Mouse (Mus musculus) embryonic facial prominence, embryonic 15.5 days (tissue): ENCODE measurements around the gene Ak2. TPM values are rescaled to one million over a fixed set of nuclear protein-coding genes. Genes with fewer than 3 reads are reported as not detected.

Experiments
- ATAC-seq: fragments of 200-750 bp; cut with Nextera tagmentation; 2 replicates; pipeline ENCODE4 v1.8.0; 2017; ENCODE audit warnings: low read depth, moderate TSS enrichment; ENCODE audit not compliant: insufficient number of reproducible peaks, low FRiP score, low TSS enrichment
- H3K27ac ChIP-seq: fragments of 300-500 bp; sonication (generic); replicated peaks from 2 replicates; pipeline ENCODE4 v1.5.1; 2015; ENCODE audit warnings: mild to moderate bottlenecking, inconsistent platforms
- H3K27me3 ChIP-seq: fragments of 300-500 bp; sonication (generic); 2 replicates; pipeline ENCODE4 v1.6.1; 2015; ENCODE audit warnings: inconsistent platforms
- H3K36me3 ChIP-seq: fragments of 300-500 bp; sonication (generic); 2 replicates; pipeline ENCODE4 v1.6.1; 2015; ENCODE audit warnings: mild to moderate bottlenecking, inconsistent platforms
- H3K4me1 ChIP-seq: fragments of 300-500 bp; sonication (generic); 2 replicates; pipeline ENCODE4 v1.6.1; 2015; ENCODE audit warnings: inconsistent platforms
- H3K4me2 ChIP-seq: fragments of 300-500 bp; sonication (generic); replicated peaks from 2 replicates; pipeline ENCODE4 v1.6.1; 2015; ENCODE audit warnings: mild to moderate bottlenecking, inconsistent platforms
- H3K4me3 ChIP-seq: fragments of 300-500 bp; sonication (generic); replicated peaks from 2 replicates; pipeline ENCODE4 v1.5.1; 2015; ENCODE audit warnings: mild to moderate bottlenecking, inconsistent platforms
- H3K9ac ChIP-seq: fragments of 300-500 bp; sonication (generic); 2 replicates; pipeline ENCODE4 v1.6.1; 2015; ENCODE audit warnings: inconsistent platforms
- H3K9me3 ChIP-seq: fragments of 300-500 bp; sonication (generic); replicated peaks from 2 replicates; pipeline ENCODE4 v1.6.1; 2016; ENCODE audit warnings: inconsistent platforms
- WGBS: fragments of 180-500 bp; shearing (Covaris S2); methylation state at CpG from one replicate; pipeline ENCODE4 v1.1.7; 2015; 5-methylcytosine and 5-hydroxymethylcytosine counted together
- polyA plus RNA-seq: library from polyadenylated mRNA; unstranded; fragments of >200 nt; fragmentation: Nextera tagmentation; extraction: Ambion mirVana; gene quantifications from 2 replicates; pipeline ENCODE4 v1.2.1, GENCODE M21; 2015

Ak2 gene
- 196 and 203 TPM in 2 replicates for polyA plus RNA-seq

GRCm38 (mm10) chr4:128991500-128992008 is at the start of gene Ak2:
Ak2 (plus strand) TSS chr4:128991958.
- WGBS: 87% methylated on average over 9 of the region's 9 CpGs
- peaks cover 14% of the 10 kb centered on the region for H3K4me1 ChIP-seq
- H3K27ac ChIP-seq: peak within 1 kb of the TSS; percentile 48; the same call in 1 of the 2 replicates
- H3K27me3 ChIP-seq: no peaks in the 10 kb centered on the region
- peak within 1 kb of the TSS; percentile 92 for H3K4me3 ChIP-seq
- no peak within 1 kb of the TSS for H3K9ac ChIP-seq
- no peak for ATAC-seq
- H3K4me2 ChIP-seq: peak within 1 kb of the TSS; percentile 78
- 0 out of 2 replicates have a peak, but pooled peaks cover 4% of the 10 kb centered on the region for H3K36me3 ChIP-seq
- H3K9me3 ChIP-seq: no peaks in the 10 kb centered on the region

GRCm38 (mm10) chr4:128942346-128942745 is 49.4 kb upstream of the Ak2 start:
- H3K4me3 ChIP-seq: no peak overlapping the region
- H3K27me3 ChIP-seq: no peaks in the 10 kb centered on the region
- H3K4me1 ChIP-seq: peaks cover 2% of the 10 kb centered on the region
- no peak overlapping the region for H3K27ac ChIP-seq
- H3K36me3 ChIP-seq: 0 out of 2 replicates have a peak, but pooled peaks cover 3% of the 10 kb centered on the region
- no peak for ATAC-seq
- WGBS: 52% methylated on average over 3 of the region's 3 CpGs
- no peak overlapping the region for H3K4me2 ChIP-seq
- H3K9ac ChIP-seq: no peak overlapping the region
- no peaks in the 10 kb centered on the region for H3K9me3 ChIP-seq

GRCm38 (mm10) chr4:128946736-128947135 is 45.0 kb upstream of the Ak2 start:
- Histone ChIP-seq H3K4me1 (peaks cover 22% of the 10 kb centered on the region), H3K4me2 (no peak overlapping the region), H3K36me3 (0 out of 2 replicates have a peak, but pooled peaks cover 3% of the 10 kb centered on the region), H3K27me3 (no peaks in the 10 kb centered on the region), H3K9ac (no peak overlapping the region), H3K4me3 (no peak overlapping the region), H3K27ac (no peak overlapping the region), H3K9me3 (no peaks in the 10 kb centered on the region)
- 79% methylated on average over 9 of the region's 9 CpGs for WGBS
- ATAC-seq: no peak

DNA sequence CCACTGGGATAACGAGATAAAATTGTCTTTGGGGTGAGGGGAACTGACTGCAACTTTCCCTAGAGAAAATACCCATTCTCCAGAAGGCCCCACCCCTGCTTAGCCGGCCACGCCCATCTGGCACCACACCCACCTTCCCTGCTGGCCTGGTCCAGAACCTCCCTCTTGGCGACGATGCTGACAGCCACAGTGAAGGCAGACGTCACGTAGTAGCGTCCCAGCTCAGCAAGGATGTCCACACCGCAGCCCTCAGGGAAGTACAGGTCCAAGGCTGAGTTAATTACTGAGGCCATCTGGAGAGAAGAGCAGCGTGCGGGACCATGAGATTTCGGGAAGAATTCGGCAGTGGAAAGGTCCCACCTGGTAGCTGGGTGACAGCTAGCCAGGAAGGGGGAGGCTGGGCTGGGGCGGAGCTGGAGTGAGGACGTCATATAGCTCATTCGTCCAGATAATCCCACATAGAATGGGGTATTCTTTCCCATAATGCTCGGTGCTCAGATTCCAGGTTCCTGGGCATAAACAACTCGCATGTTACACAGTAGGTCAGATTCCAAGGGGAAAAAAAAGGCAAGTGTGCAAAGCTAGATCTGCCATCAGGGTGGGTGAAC is 44.3 kb upstream of the Ak2 start:
- 17% methylated on average over 18 of the region's 18 CpGs for WGBS
- no peak for ATAC-seq

GRCm38 (mm10) chr4:128948137-128948674 is 43.6 kb upstream of the Ak2 start:
- H3K9me3 ChIP-seq: no peaks in the 10 kb centered on the region
- H3K4me2 ChIP-seq: no peak overlapping the region
- H3K4me3 ChIP-seq: no peak overlapping the region
- H3K9ac ChIP-seq: no peak overlapping the region
- 0 out of 2 replicates have a peak, but pooled peaks cover 3% of the 10 kb centered on the region for H3K36me3 ChIP-seq
- no peaks in the 10 kb centered on the region for H3K27me3 ChIP-seq
- no peak for ATAC-seq
- H3K27ac ChIP-seq: no peak overlapping the region
- peaks cover 22% of the 10 kb centered on the region for H3K4me1 ChIP-seq
- 30% methylated on average over 6 of the region's 6 CpGs for WGBS

More for the DNA sequence above, 44.3 kb upstream of the Ak2 start:
- Histone ChIP-seq H3K9me3 (no peaks in the 10 kb centered on the region), H3K27ac (no peak overlapping the region), H3K36me3 (0 out of 2 replicates have a peak, but pooled peaks cover 3% of the 10 kb centered on the region), H3K27me3 (no peaks in the 10 kb centered on the region), H3K4me3 (no peak overlapping the region), H3K4me2 (peak overlapping the region; percentile 15; the same call in 1 of the 2 replicates), H3K4me1 (peaks cover 22% of the 10 kb centered on the region), H3K9ac (no peak overlapping the region)

- H3K9ac ChIP-seq: no peak overlapping the region
- ATAC-seq: no peak
- no peaks in the 10 kb centered on the region for H3K9me3 ChIP-seq
- H3K4me2 ChIP-seq: no peak overlapping the region
- no peak overlapping the region for H3K27ac ChIP-seq
- H3K4me1 ChIP-seq: peaks cover 22% of the 10 kb centered on the region
- 32% methylated on average over 15 of the region's 15 CpGs for WGBS
- H3K4me3 ChIP-seq: no peak overlapping the region
- H3K36me3 ChIP-seq: no peaks in the 10 kb centered on the region
- no peaks in the 10 kb centered on the region for H3K27me3 ChIP-seq
Measured at GRCm38 (mm10) chr4:128949470-128950005, 42.2 kb upstream of the Ak2 start.

DNA sequence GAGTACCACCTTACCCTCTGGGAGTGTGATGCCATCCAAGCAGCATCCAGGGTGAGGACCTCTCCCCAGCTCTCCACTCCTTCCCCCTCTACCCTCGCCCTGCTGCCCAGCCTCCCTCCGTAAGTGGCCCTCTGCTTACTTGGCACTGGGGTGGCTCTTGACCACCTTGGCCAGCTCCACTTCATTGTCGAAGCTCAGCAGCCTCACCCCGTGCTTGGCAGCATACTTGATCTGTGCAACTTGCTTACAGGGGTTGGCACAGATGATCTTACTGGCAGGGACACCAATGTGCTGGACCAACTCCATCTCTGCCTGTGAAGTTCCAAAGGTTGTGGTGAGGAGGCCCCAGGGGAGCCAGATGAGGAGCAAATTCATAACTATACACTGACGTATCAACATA is 41.3 kb upstream of the Ak2 start:
- H3K27ac ChIP-seq: no peak overlapping the region
- WGBS: 65% methylated on average over 5 of the region's 5 CpGs
- no peaks in the 10 kb centered on the region for H3K9me3 ChIP-seq
- no peaks in the 10 kb centered on the region for H3K27me3 ChIP-seq
- H3K4me2 ChIP-seq: no peak overlapping the region
- H3K4me1 ChIP-seq: peaks cover 22% of the 10 kb centered on the region
- H3K4me3 ChIP-seq: no peak overlapping the region
- 0 out of 2 replicates have a peak, but pooled peaks cover 3% of the 10 kb centered on the region for H3K36me3 ChIP-seq
- no peak overlapping the region for H3K9ac ChIP-seq
- no peak for ATAC-seq

DNA sequence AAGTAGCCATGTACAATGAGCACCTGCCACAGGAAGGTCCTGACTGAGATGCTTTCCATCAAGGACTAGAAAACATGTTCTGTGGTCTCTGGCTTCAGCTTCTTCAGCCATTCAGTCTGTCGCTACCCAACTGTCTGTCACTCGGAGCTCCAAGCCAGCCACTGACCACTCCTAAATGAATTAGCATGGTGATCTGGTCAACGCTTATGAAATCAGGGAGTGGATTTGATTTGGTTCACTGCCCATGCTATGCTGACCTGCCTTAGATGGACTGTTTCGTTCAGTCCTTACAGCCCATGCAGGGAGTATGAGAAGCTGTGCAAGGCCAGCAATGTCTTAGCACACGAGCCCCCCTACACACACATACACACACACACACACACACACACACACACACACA is 37.9 kb upstream of the Ak2 start:
- 95% methylated on average over 5 of the region's 5 CpGs for WGBS
- 0 out of 2 replicates have a peak, but pooled peaks cover 5% of the 10 kb centered on the region for H3K36me3 ChIP-seq
- no peak overlapping the region for H3K4me3 ChIP-seq
- H3K9me3 ChIP-seq: no peaks in the 10 kb centered on the region
- ATAC-seq: no peak
- H3K4me2 ChIP-seq: no peak overlapping the region
- peaks cover 34% of the 10 kb centered on the region for H3K4me1 ChIP-seq
- H3K27me3 ChIP-seq: no peaks in the 10 kb centered on the region
- no peak overlapping the region for H3K9ac ChIP-seq
- no peak overlapping the region for H3K27ac ChIP-seq

DNA sequence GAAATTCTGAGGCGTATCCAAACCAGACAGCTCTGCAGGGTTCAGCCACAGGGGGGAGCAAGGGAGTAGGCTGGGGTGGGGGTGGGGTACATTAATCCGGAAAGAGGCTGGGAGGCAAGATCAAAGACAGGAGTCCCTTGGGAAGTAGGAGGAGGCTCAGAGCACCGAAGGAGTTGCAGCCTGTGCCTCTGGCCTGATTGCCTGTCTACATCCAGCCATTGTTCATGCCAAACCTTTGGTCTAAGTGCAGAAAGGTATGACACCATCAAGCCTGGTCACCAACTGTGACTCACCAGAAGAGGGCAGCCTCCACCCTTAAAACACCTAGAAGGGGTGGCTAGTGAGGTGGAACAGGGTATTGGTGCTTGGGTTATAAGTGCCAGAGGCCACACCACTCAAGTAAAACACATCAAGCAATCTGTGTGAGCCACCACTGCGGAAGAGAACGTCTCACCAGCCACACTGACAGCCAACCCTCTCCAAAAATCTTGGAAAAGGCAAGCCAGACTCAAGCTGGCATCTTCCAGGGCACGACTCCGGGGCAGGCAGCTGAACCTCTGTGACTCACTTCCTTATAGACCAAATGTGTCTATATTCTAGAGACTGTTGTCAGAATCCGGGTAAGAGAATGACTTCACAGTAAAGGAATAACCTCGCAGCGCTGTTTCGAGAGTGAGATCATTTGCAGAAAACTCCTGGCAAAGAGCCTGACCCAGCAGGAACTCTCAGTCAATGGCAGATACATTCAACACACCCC is 34.4 kb upstream of the Ak2 start:
- no peaks in the 10 kb centered on the region for H3K27me3 ChIP-seq
- 0 out of 2 replicates have a peak, but pooled peaks cover 5% of the 10 kb centered on the region for H3K36me3 ChIP-seq
- H3K27ac ChIP-seq: peak overlapping the region; percentile 67; the same call in 1 of the 2 replicates
- H3K4me2 ChIP-seq: no peak overlapping the region
- 0 out of 2 replicates have a peak, but pooled peaks have one; percentile 22 for ATAC-seq
- no peak overlapping the region for H3K4me3 ChIP-seq
- H3K9ac ChIP-seq: no peak overlapping the region
- no peaks in the 10 kb centered on the region for H3K9me3 ChIP-seq
- 40% methylated on average over 11 of the region's 11 CpGs for WGBS
- peaks cover 47% of the 10 kb centered on the region for H3K4me1 ChIP-seq

GRCm38 (mm10) chr4:128958156-128958555 is 33.6 kb upstream of the Ak2 start:
- 78% methylated on average over 11 of the region's 11 CpGs for WGBS
- H3K36me3 ChIP-seq: 0 out of 2 replicates have a peak, but pooled peaks cover 5% of the 10 kb centered on the region
- H3K4me3 ChIP-seq: no peak overlapping the region
- no peak overlapping the region for H3K9ac ChIP-seq
- no peaks in the 10 kb centered on the region for H3K27me3 ChIP-seq
- peaks cover 54% of the 10 kb centered on the region for H3K4me1 ChIP-seq
- no peaks in the 10 kb centered on the region for H3K9me3 ChIP-seq
- H3K27ac ChIP-seq: peak overlapping the region; percentile 67; the same call in 1 of the 2 replicates
- no peak for ATAC-seq
- H3K4me2 ChIP-seq: no peak overlapping the region

DNA sequence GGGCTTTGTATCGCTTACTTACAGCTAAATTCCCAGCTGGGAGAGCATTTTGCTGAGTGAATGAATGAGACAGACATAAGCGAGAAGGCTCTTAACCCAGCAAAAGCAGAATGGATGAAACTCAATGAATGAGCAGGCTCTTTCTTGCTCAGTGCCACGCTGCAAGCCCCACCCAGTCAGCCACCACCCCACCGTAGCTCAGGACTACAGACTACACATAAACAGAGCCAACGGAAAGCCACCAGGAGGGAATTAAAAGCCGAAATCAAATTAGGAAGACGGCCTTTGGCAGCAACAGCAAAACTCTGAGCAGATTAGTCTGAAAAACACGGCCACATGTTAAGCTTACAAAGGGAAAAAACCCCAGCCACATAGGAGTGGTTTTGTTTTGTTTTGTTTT is 32.9 kb upstream of the Ak2 start:
- no peak for ATAC-seq
- H3K4me1 ChIP-seq: peaks cover 55% of the 10 kb centered on the region
- peak overlapping the region; percentile 35; the same call in 1 of the 2 replicates for H3K27ac ChIP-seq
- H3K4me2 ChIP-seq: no peak overlapping the region
- 0 out of 2 replicates have a peak, but pooled peaks cover 5% of the 10 kb centered on the region for H3K36me3 ChIP-seq
- H3K9me3 ChIP-seq: no peaks in the 10 kb centered on the region
- no peak overlapping the region for H3K4me3 ChIP-seq
- WGBS: 27% methylated on average over 8 of the region's 8 CpGs
- H3K9ac ChIP-seq: no peak overlapping the region
- H3K27me3 ChIP-seq: no peaks in the 10 kb centered on the region
